Mouse (Mus musculus): ENCODE data around the gene Gm5475.

DNA sequence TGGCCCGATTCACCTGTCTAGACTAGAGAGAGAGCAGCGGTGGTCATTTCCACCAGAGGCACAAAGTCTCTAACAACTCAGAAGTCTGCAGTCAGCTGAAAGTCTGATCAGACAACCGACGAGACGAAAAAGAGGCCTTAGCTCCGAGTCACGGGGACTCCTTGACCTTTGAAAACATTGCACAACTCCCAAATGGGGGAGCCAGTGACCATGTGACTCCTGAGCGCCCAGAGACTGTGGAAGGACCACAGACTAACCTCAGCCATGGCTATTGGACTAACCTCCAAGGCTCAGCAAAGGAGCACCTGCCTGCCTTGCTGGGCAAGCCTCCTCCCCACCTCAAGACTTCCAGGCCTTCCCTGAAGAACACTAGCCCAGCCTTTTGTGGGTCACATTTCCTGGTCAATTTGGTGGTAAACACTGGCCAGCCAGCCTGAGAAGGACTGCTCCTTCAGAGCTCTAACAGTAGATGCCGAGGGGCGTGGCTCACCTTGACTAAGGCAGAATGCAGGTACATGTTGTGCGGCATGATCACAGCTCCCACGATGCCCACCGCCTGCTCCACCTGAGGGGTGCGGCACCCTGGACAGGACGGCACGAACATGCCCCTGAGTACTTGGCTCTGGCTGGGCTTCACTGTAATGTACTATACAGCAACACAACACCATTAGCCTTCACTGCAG is 18.5 kb upstream of the Gm5475 start:
- no peak for TF ChIP-seq HCFC1 (IDR thresholded peaks at IDR 0.05; ENCODE audit: borderline replicate concordance, insufficient read depth, low read length)
- TF ChIP-seq MAFK (IDR thresholded peaks at IDR 0.05; ENCODE audit: insufficient read depth, low read depth, low read length): no peak
- TF ChIP-seq CHD2 (IDR thresholded peaks at IDR 0.05; ENCODE audit: low read depth, low read length): no peak

Measured in ES-E14 (cell line).